Mouse (Mus musculus): ENCODE data around the gene Adh5. TPM values are rescaled to one million over a fixed set of nuclear protein-coding genes. Genes with fewer than 3 reads are reported as not detected.
"Not testable (repeated sequence)": the region's sequence is repeated elsewhere in the genome, so short reads cannot be mapped to it uniquely, and the experiment has no call there.

Adh5 gene
- total RNA-seq, 2 experiments from 2014 or later: 54.9 to 58.3 TPM

DNA sequence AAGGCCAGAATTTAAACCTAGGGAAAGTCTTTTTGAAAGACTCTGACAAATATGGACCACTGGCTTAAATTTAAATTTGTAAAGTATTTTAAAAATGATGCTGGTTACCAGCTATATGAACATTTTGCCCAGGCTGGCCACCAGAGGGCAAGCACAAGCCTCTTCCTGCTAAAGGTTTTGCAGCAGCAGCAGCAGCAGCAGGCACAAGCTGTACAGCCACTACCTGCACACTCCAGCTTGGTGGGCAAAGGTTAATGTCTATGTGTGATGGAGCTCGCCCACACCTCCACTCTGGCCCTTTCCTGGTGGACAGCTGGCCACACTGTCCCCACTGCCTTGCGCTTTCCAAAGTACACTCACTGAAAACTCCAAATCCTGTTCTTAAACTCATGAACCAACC, 20.2 kb downstream of the Adh5 start:
- DNase-seq (ENCODE audit: extremely low spot score in 1 of 2, low spot score in 2 of 2): no peak
- intact Hi-C loops (cut with DNase I): loop anchor here (5.0 kb wide), 2 partner anchors 159 to 444 kb away; no protein-coding TSS in a partner anchor
- no peak overlapping the region for H3K27ac ChIP-seq
- peak; percentile 56 for TF ChIP-seq CTCF (IDR thresholded peaks at IDR 0.05)
- H3K4me3 ChIP-seq: no peak overlapping the region

DNA sequence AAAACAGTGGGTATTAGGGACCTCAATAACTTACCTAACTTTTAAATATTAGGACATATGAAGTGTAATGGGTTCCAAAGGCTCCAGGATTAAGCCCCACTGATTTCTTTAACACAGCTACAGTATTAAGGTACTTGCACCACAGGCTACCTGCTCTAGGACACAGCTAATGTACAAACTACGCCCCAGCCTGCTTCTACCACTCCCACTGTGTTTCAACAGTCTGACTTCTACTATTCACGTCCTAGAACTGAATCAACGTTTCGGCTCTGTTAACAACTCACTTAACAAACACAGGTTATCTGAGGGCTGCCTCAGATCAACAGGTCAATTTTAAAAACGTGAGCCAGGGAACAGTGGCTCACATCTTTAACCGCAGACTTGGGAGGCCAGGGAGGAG, 20.9 kb downstream of the Adh5 start:
- intact Hi-C loops (cut with DNase I): loop anchor here (5.0 kb wide), 2 partner anchors 158 to 443 kb away; no protein-coding TSS in a partner anchor
- no peak overlapping the region for H3K4me3 ChIP-seq
- no peak for TF ChIP-seq CTCF (IDR thresholded peaks at IDR 0.05)
- H3K27ac ChIP-seq: no peak overlapping the region
- DNase-seq (ENCODE audit: extremely low spot score in 1 of 2, low spot score in 2 of 2): no peak

DNA sequence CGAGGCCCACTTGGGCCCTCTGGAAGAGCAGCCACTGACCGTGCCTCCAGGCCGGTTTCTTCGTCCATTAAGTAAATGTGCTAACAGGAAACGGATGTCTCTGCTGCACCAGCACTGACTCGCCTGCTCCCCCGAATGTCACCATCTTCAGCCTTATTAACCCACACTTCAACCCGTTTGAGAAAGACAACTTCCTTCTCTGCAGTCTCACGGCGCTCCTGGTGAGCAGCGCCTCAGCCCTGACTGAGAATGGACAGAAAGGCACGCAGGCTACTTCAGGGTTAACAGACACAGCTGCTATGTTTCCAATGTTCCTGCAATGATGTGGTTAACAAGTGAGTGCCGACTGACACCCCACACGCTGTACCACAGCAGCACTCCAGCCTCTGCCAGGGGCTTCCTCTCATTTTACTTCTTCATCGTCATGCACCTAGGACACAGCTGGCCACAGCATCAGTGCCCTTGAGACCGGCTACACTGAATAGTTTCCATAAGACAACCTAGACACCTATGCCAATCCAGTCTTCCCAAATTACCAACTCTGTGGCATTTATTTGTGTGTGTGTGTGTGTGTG, 21.8 kb downstream of the Adh5 start:
- no peak for TF ChIP-seq CTCF (IDR thresholded peaks at IDR 0.05)
- DNase-seq (ENCODE audit: extremely low spot score in 1 of 2, low spot score in 2 of 2): no peak
- intact Hi-C loops (cut with DNase I): loop anchor here (5.0 kb wide), 2 partner anchors 158 to 443 kb away; no protein-coding TSS in a partner anchor
- no peak overlapping the region for H3K4me3 ChIP-seq
- H3K27ac ChIP-seq: no peak overlapping the region

DNA sequence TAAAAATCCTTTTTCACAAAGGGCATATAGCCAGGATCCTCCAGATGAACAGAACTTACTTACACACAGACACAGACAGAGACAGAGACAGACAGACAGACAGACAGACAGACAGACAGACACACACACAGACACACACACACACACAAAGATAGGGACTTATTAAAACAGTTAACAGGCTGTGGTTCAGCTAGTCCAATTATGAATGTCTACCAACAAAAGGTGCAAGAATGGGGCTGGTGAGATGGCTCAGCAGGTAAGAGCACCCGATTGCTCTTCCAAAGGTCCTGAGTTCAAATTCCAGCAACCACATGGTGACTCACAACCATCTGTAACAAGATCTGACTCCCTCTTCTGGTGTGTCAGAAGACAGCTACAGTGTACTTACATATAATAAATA, 23.8 kb downstream of the Adh5 start:
- H3K4me3 ChIP-seq; DNase-seq (ENCODE audit: extremely low spot score in 1 of 2, low spot score in 2 of 2); intact Hi-C loops (cut with DNase I); H3K27ac ChIP-seq: not testable (repeated sequence)

DNA sequence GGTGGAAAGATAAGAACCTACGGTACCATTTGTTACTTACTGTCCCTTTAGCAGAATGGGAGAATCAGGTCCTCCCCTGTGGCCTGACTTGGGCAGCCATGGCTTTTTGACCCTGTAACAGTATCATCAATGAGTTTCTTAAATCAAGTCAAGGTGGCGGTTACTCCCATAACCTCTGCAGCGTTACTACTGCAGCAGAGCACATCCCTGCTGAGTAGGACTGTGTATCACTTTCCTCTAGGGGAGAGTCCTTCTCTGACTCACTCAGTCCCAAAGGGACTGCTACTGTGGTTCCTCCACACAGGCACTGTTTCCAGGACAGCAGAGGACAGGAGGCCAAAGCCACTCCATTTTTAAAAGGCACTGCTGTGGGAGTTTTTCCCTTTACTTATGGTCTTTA, 28.2 kb downstream of the Adh5 start:
- no peak overlapping the region for H3K27ac ChIP-seq
- intact Hi-C loops (cut with DNase I): no loop called here
- no peak overlapping the region for H3K4me3 ChIP-seq
- TF ChIP-seq CTCF (IDR thresholded peaks at IDR 0.05): no peak
- no peak for DNase-seq (ENCODE audit: extremely low spot score in 1 of 2, low spot score in 2 of 2)

DNA sequence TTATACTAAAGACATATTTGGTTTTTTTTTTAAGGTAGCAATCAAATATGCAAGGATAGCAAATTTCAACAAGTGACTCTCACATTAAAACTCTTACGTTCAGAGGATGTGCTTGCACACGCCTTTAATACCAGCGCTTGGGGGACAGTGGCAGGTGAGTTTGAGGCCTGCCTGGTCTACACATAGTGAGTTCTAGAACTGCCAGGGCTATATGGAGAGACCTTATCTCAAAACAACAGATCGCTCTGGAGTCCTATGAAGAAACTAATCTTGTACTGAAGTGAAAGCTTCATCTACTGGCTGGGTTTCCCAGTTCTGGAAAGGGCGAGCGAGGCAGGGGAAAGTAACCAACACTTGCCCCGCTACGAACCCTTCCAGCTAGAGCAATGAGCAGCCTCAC, 36.6 kb downstream of the Adh5 start:
- no peak for DNase-seq (ENCODE audit: extremely low spot score in 1 of 2, low spot score in 2 of 2)
- intact Hi-C loops (cut with DNase I): no loop called here
- TF ChIP-seq CTCF (IDR thresholded peaks at IDR 0.05): no peak
- H3K4me3 ChIP-seq: no peak overlapping the region
- no peak overlapping the region for H3K27ac ChIP-seq

DNA sequence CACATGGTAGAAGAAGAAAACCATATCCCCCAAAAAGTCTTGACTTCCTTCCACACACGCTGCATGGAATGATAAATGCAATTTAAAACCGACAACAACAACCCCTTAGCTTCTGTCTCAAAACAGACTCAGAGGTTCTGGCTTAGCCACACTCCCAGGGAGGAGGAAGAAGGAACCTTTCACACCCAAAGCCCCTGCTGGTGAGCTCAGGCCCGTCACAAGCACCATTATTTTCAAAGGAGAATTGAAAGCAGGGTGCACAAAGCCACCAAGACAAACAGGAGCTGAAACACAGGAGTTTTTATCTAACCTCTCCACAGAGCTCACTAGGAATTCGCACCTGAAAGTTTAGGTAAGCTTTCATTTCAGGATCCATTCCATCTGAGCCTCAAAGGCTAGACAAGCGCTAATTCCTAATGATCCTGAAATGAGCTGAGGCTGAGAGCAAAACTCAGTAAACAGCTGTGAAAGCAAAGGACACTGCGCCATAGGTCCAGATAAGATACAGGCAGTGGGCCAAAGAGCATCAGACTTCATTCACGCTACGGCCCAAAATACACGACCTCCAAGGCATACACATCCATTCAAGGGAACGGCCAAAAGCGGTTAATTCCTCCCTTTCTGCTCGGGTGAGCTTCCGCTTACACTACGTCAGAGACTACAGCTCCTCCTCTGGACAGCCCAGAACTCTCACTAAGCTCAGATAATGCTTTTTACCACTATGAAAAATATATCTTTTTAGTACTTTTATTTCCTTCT, 38.8 kb downstream of the Adh5 start:
- Histone ChIP-seq H3K4me3 (no peak overlapping the region), H3K27ac (no peak overlapping the region)
- no peak; the same call in 1 of the 2 replicates for TF ChIP-seq CTCF (IDR thresholded peaks at IDR 0.05)
- intact Hi-C loops (cut with DNase I): loop anchor here (10.0 kb wide), 1 partner anchor 593 kb away; the partner anchor contains the start of gene Rap1gds1
- DNase-seq (ENCODE audit: extremely low spot score in 1 of 2, low spot score in 2 of 2): no peak

DNA sequence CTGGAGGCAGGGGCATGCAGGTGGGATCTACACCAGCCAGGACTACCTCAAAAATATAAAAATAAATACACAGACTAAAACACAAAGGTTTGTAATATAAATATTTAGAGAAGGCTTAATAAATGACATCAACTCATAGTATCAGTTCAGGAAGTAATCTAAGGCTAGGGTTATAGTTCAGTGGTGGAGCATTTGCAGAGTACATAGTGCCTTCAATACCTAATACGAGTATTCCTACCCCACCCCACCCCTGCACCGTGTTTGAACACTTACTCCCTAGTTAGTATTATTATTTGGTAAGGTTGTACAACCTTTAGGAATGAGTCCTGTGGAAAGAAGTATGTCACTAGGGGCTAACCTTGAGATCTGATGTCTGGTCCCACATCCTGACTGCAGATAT, 40.3 kb downstream of the Adh5 start:
- intact Hi-C loops (cut with DNase I): loop anchor here (10.0 kb wide), 1 partner anchor 592 kb away; the partner anchor contains the start of gene Rap1gds1
- no peak for DNase-seq (ENCODE audit: extremely low spot score in 1 of 2, low spot score in 2 of 2)
- Histone ChIP-seq H3K27ac (no peak overlapping the region), H3K4me3 (no peak overlapping the region)
- TF ChIP-seq CTCF (IDR thresholded peaks at IDR 0.05): no peak

DNA sequence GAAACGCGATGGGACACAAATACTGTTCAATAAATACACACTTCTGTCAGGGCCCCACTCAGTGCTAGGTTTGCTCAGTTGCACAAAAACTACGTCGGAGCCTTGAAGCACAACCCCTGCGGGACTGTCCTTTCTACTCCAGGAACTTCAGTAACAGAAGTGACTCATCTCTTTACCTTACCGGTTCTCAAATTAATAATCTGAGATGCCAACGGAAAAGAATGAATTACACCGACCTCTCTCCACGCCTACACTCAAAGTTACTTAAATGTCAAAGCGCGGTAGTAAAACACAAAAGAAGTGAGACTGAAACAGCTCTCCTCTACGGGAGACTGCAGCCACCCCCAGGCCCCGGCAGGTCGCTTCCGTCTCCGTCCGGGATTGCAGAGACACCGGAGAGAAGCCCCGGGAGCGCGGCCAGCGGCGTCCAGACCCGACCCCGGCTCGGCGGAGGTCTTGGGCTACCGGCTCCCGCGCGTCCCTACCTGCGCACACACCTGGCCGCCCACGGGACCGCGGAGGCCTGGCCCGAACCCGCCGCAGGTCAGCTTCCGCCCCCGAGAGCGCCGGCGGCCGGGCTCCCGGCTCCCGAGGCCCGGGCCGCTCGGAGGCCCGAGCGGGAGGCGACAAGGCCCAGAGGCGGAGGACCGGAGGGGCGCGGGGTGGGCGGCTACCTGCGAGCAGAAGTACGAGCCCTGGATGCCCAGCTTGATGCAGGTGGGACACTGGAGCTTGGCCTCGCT, 45.9 kb downstream of the Adh5 start:
- intact Hi-C loops (cut with DNase I): loop anchor here (1.0 to 10.0 kb wide), 4 partner anchors 39 to 586 kb away; partner anchors contain the start of genes Adh5, Rap1gds1 and Tspan5
- H3K27ac ChIP-seq: peak overlapping the region; percentile 64
- H3K4me3 ChIP-seq: peak overlapping the region; percentile 90
- TF ChIP-seq CTCF (IDR thresholded peaks at IDR 0.05): no peak
- DNase-seq (ENCODE audit: extremely low spot score in 1 of 2, low spot score in 2 of 2): no peak

DNA sequence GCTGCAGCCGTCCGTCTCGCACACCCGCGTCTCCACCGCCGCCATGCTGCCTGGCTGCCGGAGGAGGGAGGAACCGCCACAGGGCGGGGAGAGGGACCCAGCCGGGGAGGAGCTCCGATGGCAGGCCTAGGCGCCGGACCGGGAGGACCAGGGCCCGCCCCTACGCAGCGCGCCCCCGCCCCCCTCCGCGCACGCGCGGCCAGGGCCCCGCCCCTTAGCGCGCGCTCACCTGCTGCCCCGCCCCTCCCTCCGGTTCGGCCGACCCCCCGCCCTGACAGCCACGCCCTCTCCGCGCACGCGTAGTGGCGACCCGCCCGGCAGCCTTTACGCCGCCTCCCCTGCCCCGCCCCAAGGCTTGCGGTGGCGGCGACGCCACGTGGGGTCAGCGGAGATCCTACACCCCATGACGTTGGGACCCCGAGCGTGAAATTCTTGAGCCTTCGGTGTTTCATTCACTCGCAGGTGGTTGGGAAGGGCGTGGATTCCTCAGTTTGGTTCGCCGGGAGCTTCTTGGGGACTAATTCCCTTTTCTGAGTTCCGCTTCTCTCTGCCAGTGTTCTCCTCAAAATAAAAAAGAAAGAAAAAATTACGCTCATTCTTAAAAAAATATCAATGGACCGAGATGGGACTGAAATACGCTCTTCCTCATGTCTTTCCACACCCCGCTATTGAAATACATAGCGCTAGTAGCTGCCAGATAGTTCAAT, 46.6 kb downstream of the Adh5 start, which contains the start of gene Metap1:
Gene Metap1 (minus strand): TSS at position 189 of the 707 bp plus-strand sequence.
- intact Hi-C loops (cut with DNase I): loop anchor here (1.0 to 10.0 kb wide), 5 partner anchors 38 to 705 kb away; partner anchors contain the start of genes Adh5, Rap1gds1 and Tspan5
- DNase-seq (ENCODE audit: extremely low spot score in 1 of 2, low spot score in 2 of 2): peak; percentile 95 to 98
- TF ChIP-seq CTCF (IDR thresholded peaks at IDR 0.05): no peak; the same call in none of the 2 replicates
- Histone ChIP-seq H3K4me3 (peak within 1 kb of the TSS; percentile 90), H3K27ac (peak within 1 kb of the TSS; percentile 80)

DNA sequence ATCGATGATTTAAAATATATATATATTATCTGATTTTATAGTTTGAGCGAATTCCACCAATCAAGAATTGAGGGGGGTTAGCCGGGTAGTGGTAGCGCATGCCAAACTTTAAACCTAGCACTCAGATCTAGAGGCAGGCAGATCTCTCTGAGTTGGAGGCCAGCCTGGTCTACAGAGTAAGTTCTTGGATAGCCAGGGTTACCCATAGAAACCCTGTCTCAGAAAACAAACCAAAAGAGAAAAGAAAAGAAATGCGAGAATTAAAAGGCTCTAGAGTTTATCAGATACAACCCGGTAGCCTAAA, 47.1 kb downstream of the Adh5 start:
- no peak for DNase-seq (ENCODE audit: extremely low spot score in 1 of 2, low spot score in 2 of 2)
- no peak for TF ChIP-seq CTCF (IDR thresholded peaks at IDR 0.05)
- Histone ChIP-seq H3K4me3 (peak overlapping the region; percentile 90), H3K27ac (peak overlapping the region; percentile 80; the same call in 1 of the 2 replicates)
- intact Hi-C loops (cut with DNase I): loop anchor here (10.0 kb wide), 1 partner anchor 705 kb away; no protein-coding TSS in a partner anchor

Data from left cerebral cortex, adult 2 months (tissue).